Mouse (Mus musculus): ENCODE measurements around the gene Cubn.

Cubn gene

DNA sequence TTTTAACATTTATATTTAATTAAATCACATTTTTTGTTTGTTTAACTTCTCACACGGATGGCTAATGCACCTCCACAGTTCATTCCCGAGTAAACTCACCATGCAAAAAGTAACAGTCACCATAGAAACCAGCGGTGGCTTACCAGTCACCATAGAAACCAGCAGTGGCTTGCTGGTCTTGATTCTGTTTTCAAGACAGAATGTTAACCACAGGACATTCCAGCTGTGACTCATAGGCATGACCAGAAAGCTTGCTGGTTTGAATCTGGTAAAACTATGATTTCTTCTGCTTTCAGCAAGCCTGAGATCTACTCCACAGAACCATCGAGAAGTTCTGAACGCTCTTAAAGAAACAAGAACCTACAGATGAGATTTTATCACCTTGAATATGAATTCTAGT lies 84.3 kb downstream of the Cubn start:
- DNase-seq, result no peak

DNA sequence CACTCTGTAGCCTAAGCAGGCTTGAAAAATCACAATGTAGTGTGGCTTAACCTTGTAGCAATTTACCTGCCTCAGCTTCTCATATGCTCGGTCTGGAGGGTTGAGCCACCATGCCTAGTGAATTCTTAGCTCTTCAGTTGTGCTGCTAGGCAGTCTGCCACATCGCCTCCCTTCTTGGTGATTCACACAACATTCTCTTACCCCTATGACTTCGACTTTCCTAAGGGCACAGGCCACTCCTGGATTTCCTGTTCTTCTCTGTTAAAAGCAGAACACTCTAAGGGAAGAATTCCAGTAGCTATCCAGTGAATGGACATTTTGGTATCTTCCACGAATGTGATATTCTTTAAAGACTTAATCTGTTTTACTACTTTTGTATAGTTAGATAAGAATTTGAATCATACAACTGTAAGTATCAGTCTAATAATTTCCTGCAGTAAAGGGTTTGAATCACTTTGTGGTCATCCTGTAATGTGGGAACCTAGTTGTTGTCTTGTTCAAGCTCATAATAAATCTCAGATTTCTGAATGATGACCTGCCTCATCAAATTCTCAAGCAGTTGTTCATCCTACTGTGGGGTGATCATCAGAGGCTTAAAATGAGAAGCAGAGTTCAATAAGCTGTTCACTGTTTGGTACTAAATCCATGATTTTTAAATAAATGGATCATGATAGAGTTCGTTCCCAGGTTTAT lies 86.5 kb downstream of the Cubn start:
- DNase-seq, result no peak

DNA sequence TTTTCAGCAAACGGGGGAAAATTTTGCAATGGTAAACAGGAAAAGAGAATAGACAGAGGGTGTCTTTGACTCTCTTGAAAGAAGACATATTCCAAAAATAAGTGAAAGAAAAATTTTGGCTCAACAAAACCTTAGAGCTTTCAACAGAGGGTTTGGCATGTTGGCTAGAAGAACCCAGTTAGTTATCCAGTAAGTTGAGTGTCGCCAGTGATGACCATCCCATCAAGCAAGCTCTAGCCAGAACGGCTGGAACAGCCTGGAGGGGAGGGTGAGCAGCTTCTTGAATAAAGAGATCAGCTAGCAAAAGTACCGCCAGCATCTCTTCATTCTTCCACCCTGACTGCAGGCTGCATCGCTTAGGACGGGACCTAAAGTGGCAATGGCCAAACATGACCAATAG lies 90.8 kb downstream of the Cubn start:
- no peak for DNase-seq

DNA sequence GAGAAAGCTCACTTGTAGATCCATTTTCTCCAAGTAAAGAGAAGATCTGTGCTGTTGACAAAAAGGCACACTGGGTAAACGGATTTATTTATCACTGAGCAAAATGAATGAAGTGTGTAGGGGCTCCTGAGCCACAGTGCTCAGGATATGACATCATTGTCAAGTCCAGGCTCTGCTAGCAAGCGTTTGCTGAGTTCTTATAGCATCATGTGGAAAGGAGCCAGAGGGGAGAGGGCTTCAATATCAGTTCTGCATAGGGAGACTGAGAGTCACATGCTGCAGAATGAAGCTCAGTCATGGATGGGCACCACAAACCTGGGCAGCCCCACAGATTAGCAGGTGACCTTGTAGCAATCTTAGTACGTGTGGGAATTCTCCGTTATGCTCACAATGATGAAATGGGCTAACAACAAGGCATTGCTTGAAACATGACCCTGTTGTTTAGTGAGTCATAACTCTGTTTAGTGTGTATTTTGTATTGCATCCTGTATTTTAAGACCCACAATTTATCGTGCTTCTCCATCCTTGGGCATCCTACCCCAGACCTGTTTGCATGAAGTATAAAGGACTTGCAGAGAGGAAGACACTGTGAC lies 92.0 kb downstream of the Cubn start:
- no peak for DNase-seq

DNA sequence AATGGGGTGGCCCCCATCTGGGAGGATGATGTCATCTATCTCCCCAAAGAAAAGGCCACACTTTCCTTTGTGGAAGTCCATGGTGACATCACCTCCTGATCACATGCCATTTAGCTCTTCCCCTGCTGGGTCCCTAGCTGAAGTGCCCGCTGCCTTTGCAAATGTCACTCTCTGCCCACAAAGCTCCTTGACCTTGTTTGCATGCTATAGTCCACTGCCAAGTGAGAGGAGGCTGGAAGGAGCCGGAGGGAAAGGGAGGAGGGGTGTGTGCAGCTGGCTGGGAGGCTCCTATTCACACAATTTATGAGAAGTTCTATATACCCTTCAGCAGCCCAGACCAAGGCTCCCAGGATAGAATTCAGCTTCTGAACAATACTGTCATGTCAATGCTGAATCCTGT lies 92.7 kb downstream of the Cubn start:
- no peak for DNase-seq

DNA sequence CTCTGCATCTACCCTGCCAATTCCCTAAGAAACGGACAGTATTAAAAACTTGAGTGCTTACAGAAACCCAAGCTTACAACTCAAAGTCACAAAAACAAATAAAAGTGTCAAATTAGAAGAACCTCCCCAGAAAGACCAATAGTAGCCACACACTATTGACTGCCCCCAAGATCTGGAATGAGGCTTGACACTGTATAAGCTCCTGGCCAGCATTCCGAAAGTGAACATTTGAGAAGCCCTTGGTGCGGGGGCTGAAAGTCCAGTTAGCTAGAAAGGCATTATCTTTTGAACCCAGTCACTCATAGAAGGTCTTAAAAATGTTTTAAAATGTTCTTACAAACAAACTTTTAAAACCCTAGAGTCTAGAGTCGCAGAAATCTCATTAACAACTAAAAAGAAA lies 93.1 kb downstream of the Cubn start:
- DNase-seq, result no peak

DNA sequence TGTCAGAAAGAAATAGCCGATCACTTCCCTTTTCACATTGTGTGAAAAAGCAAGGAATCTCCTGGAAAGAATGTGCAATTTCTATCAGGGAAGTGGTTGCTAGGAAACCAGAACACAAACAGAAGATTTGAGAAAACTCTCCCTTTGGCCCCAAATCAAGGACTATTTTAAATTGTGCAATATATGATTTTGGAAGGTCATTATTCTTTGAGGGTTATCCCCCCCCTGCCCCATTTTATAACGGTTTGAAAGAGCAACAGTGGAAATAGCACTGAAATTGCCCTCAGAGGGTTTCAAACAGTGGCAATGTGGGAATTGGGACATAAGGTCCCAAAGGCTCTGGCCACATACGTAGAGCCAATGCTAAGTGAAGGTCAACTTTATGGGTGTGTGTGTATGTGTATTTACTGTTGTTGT lies 95.5 kb downstream of the Cubn start:
- DNase-seq, result no peak

DNA sequence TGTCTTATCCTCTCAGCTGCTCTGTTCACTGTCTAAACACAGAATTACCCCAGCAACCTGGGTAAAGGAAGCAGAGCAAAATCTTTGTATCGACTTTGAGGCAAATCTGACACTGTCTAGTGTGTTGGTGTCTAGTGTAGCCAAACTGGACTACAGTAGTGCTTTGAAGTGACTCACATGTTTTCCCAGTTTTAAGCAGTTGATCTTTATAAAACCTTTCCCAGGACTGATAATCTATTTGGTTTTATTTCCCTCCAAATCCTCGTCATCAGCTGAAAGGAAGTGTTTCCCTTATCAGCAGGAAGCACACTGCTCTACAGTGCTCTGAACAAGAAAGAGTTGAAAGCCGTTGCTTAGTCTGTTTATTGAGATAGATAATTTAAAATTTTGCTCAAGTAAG lies 100.6 kb downstream of the Cubn start:
- DNase-seq, result no peak

DNA sequence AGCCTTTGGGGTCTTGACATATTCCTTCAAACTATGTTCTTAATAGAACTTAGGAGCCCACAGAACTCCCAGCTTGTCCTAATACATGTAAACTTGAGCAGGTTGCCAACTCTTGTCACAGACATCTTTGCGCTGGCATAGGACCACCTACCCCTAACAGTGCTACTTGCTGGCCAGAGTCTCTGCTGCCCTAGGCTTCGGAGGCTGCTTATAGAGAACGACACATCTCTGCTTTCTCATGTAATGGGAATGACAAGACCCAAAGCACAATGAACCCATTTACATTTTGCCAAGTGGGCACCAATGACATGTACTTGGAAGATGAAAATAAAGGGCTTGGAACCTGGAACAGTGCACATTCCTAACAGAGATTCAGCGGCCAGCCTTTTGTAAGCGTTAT lies 105.0 kb downstream of the Cubn start:
- DNase-seq, result no peak

DNA sequence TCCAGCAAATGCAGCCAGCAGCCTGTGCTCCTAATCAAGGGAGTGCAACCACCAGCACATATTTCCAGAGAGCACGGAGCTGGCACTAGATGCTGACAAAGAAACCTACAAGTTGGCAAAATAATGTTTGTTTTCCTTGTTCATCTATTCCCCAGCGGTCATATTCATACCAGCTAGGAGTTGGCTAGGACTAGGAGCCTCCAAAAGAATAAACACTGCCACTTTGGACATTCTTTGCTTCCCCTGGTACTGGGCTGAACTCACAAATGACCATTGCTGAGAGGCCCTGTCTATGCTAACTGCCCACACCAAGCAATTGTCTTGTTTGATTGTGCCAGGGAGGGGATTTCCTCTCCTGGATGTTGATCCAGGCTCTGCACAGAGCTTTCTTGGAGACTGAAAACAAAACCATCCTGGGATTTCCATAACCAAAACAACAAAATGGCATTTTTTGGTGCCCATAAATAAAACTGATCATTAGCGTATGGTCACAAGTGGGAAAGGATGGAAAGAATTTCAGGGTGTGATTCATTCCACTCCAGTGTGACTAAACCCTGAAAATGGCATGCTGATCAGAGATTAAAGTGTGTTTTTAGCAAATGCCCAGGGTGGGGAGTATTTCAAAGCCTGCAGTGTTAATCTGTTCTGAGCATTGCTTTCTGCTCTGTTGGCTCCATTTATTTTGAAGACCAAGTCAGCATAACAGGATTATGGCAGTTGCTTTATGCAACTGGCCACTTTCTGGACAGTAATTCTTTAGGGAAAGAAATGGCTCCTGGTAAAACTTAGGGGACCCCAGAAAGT lies 105.9 kb downstream of the Cubn start:
- no peak for DNase-seq

DNA sequence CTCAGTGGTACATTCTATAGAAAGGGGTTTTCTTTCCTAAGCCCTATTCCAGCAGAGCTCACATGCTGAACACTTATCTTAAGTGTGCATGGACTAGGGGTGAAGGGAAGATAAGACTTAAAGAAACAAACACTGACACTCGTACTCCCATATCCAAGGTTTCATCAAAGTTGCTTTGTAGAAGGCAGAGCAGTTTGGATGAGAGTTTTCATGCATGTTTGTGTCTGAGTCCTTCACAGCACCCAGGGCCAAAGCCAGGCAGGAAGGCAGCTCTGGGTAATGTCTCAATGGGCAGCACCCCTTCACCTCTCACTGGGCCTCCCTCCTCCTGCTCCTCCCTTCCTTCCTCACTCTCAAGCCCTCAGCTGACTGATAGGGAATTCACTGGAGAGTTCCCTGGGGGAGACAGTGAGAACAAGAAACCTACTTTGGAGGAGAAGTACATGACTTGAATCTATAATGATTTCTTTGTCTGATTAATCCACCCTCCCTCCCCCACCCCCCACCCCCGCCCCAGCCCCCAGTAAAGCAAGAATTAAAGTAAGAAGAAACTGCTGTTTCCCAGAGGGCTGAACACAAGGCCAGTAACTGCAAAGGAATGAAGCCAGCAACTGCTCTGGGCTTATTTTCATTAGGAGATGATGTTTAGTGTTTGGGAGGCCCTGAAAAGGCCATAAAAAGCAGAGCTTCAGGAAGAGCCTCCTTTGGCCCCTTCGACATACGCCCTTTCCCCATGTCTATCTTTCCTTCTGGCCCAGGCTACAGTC lies 106.7 kb downstream of the Cubn start:
- no peak for DNase-seq

DNA sequence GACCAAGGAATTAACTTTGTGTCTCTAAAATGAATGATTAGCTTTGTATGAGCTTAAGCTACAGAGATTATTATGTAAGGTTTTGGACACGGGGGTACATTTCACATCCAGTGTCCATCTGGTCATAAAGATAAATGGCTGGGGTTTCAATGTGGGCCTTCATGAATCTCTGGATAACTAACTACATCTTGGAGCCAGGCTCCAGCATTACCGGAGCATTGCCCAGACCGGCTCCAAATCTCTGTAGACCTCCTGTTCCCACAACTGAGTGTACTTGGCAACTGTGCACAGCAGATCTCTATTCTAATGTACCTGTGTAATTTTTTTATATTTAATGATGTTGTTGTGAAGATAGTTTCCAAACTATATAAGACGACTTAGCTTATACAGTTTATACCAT lies 115.4 kb downstream of the Cubn start:
- no peak for DNase-seq

DNA sequence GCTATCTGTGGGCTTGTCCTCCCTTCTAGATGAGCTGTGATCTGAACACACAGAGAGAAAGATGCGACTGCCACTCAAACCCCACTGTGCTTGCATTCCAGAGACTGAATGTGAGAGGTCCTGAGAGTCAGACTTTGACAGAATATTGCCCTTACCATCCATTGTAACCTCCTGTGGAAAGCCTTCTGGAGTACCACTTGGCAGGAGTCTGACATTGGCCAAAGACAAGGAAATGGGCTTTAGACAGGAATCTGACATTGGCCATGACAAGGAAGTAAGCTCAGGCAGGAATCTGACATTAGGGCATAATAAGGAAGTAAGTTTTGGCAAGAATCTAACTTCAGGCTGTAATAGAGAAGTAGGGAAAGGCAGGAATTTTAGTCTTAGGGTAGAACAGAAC lies 118.3 kb downstream of the Cubn start:
- no peak for DNase-seq

DNA sequence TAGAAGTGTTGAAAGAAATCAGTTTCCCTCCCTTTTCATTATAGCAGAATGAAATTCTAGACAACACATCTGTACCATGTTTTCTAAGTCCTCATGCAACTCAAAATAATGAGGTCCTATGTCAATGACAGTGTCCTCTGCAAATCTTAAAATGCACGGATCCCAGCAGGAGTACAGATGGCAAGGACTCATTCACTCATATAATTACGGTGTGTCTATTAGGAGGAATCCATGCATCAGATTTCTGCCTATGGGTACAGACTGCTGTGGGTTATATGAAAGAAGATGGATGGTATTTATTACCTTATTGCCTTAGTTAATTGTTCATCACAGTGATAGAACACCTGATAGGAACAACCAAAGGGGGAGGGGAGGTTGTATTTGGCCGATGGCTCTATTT lies 118.8 kb downstream of the Cubn start:
- DNase-seq, result no peak

DNA sequence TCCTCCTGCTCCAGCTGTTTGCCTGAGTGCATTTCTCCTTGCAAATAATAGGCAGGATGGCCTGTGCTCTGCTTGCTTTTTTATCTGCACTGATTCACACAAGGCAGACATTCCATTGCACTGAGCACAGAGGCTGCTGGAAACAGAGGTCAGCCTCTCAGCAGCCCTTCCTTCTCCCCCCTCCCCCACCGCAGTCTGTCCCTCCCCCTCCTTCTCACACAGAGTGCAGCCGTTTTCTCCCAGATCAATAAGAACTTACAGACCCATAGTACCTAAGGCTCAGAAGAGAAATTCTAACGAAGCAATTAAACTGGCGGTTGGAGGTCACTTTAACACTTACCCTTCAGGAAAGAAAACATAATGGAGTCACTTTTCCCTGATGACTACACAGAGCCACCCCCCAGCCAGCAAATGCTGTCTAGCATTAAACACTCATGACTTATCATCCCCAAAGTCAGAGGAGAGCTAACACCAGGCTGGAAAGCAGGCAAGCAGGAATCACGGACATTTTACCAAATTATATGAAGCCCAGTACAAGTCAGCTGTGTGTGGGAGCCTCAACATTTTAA lies 119.3 kb downstream of the Cubn start:
- no peak for DNase-seq

DNA sequence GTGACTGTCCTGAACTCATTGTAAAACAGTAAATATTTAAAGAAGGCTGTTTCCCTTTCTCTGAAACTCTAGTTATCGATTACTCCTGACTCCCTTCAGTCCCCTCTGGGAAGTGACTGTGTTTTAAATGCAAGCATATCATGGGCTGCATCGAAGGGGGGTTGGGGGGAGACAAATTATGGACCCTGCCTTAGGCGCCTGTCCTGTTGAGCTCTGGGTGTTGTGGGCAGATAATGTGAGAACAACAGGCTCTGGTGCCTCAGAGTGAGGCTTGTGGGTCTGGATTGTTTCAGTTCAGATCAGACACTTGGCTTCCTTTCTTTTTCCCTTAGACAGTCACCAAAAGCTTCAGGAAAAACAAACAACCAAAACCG lies 119.8 kb downstream of the Cubn start:
- DNase-seq, result no peak

DNA sequence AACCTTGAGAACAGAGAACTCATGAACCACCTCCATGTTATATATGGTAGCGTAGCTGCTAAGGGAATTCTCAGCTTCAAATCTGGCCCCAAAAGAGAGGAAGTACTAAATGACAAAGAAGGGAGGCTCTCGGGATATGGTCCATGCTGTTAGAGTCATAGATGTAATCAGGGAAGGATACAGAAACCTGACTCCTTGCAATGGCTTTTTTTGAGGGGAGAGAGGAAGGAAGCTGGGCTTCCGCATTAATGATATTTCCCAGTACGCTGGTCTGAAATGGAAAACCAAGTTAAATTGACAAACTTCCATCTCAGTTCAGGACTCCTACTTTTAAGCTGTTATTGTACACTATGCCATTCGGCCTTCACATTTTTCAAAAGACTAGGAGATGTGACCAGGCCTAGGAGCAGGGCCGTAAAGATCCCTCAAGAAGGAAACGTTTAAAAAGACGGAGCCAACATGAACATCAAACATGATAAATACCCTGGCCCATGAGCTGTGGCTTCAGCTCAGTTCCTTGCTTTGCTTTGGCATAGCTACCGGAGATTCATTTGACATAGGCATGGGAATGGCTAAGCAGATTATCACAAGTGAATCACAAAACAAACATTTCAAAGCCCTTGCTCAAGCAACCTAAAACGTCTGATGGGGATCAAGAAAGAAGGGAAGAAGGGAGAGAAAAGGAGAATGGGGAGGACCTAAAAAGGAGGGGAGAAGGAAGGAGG lies 120.4 kb downstream of the Cubn start:
- no peak for DNase-seq

DNA sequence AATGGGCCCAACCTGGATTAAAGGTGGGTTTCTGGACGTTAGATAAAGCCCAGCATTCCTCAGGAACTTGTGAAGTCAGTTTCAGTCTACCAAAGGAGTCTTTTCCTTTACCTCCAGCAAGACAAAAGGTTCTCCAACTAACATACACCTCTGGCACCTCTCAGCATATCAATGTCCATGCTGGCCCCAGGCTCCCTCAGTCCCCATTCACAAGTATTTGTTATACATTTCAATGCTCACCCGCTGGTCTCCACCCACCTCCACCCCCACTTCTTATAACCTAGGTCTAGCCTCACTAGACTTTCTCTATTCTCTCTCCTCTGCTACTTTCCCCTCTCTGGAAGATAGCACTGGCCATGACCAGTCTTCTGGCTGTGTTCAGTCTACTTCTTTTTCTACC lies 121.1 kb downstream of the Cubn start:
- no peak for DNase-seq

DNA sequence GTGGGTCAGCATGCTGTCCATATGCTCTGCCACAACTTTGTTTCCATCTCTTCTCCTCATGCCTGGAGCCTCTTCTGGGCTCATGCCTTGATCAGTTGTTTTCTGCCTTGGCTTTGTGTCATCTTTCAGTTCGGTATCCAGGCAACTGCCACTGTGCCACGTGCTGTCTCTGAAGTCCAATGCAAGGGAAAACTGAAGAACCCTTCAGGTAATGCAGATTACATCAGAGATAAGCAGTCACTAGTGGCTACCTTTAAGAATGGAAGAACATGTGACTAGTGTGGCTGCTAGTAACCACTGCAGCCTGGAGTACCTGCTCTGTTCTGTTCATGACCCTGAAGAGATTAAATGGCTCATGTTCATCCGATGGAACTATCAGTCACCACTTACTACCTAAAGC lies 123.1 kb downstream of the Cubn start:
- DNase-seq, result no peak

DNA sequence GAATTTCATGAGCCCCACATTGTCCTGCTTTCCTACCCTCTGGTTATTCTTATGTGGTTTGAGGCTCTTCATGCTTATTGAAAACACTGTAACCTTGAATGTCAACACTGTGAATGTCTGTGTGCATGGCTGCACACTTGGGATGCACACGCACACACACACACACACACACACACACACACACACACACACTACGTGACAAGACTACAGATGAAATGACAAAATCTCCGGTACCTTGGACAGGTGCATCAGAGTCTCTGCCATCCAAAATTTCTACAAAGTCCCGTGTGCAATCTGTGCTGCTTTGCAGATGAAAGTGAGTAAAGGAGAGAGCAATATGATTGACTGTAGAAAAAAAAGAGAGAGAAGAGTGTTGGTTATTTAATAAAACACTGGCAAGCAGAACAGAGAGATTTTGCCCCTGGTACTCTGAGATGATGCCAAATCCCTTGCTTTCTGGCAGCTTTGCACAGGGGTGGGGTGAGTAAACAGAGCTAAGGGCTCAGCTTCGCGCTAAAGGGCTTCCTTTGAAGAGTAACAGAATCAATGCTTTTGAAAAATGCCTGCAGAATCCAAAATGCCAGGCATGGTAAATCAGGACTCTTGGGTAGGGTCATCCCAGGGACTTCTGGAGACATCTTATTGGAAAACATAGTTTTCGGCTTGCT lies 133.6 kb downstream of the Cubn start:
- DNase-seq, result no peak

DNA sequence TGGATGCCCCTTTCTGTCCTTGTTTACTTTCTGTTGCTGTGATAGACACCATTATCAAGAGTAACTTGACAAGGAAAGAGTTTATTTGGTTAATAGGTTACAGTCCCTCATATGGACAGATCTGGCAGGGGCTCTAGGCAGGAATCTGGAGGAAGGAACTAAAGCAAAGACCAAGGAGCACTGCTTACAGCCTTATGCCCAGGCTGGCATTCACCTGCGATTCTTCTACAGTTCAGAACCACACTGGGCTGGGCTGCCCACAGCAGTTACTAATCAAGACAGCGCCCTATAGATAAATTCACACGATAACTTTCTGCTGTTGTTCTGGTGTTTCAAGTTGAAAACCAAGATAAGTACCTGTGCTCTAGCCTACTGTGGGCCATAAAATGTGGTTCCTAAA lies 138.8 kb downstream of the Cubn start:
- DNase-seq, result no peak

DNA sequence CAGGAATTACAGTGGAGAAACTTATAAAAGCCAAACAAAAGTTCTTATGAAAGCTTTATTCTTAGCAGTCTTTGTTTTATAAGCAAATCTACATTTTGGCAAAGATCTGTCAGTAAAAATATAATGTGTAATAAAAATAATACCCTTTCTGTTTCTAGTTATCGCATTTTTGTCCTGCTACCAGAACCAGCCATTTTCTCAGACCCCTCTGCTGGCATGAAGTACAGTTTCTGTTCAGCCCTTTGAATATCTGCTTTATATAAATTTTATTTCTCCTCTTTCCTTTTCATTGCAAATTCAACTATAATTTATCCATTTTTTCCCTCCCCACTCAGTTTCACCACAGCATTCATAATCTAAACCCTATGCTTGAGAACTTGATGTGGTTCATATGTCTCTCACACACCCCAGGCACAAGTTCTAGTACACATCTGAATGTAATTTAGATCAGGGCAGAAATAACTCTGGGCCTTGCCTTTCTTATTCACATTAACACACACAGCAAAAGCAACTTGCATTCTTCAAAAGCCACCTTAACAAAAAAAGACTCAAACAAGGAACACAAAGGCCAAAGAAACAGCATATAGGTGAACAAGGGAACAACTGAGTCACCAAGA lies 139.4 kb downstream of the Cubn start:
- no peak for DNase-seq
